Mouse (Mus musculus) neutrophil, adult 5-6 weeks (primary cell): Measurements from ENCODE around the gene Olfr1104. TPM values are rescaled to one million over a fixed set of nuclear protein-coding genes. Genes with fewer than 3 reads are reported as not detected.

Experiments used
- ATAC-seq: fragments of 151-379, 151-347 bp; 2 replicates; pipeline ENCODE4 v1.8.0; 2017; ENCODE audit warnings: mild to moderate bottlenecking, moderate TSS enrichment; ENCODE audit not compliant: insufficient number of reproducible peaks, poor library complexity, low FRiP score, severe bottlenecking; ENCODE audit errors: extremely low read depth
- total RNA-seq: library from RNA; stranded (forward); fragments of 200-1000 nt; gene quantifications from 2 replicates; pipeline ENCODE4 v1.2.3, GENCODE M21; 2017

The Olfr1104 gene
- not detected in 2 replicates for total RNA-seq

DNA sequence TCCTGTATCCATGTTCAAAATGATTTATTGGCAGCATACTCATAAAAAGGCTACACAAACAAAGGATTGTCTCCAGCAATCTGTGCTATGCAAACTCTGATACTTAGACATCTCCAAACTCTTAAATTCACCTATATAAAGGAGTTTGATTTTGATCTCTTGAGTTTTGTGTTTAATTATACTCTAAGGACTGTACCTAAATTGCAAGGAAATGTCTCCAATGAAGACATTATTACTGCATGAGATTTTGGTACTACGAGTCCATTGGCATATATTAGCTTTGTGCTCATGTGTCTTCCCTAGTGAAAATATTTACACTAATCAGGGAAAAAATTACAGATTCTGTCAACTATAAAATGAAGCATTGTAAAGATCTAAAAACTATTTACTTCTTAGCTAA lies at the start of gene Olfr1104:
TSS of gene Olfr1104 (minus strand) at position 101 of the 400 bp plus-strand sequence.
- ATAC-seq, result no peak

DNA sequence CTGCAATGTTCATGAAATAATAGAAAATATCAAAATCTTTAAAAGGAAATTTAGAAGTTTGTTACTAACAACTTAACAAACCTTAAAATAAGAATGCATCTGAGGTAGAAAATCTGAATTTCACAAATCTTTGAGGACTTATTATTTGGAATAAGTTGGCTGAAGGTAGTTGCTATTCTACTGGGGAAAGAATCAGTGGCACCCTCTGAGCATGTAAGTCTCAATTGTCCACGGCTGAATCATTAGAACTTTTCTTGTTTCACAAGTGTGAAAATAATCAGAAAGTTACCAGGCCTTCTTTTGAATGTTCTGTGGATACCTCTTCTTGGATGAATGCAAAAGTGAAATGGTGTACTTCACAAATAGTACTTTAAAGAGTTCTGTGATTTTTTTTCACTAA lies 48.8 kb upstream of the Olfr1104 start, which contains the start of gene Olfr1107:
TSS of gene Olfr1107 (minus strand) at position 101 of the 400 bp plus-strand sequence.
- ATAC-seq, result no peak

DNA sequence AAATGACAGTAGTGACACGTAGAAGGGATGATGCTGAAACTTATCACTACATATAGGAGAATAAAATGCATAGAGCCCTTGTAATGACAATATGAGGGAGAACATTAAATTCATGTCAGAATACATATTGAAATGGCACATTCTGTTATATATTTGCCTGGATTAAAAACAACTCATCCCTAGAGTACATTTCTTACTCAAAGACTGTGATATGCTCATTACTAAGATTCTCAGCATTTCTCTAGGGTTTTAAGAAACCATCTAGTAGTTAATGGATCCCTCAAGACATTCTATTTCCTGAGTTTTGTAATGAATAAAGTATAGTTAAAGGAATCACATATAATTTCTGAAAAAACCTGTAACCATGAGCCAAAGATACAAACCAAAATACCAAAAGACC lies 25.3 kb upstream of the Olfr1104 start, which contains the start of gene Olfr1106:
TSS of gene Olfr1106 (minus strand) at position 101 of the 400 bp plus-strand sequence.
- no peak for ATAC-seq

DNA sequence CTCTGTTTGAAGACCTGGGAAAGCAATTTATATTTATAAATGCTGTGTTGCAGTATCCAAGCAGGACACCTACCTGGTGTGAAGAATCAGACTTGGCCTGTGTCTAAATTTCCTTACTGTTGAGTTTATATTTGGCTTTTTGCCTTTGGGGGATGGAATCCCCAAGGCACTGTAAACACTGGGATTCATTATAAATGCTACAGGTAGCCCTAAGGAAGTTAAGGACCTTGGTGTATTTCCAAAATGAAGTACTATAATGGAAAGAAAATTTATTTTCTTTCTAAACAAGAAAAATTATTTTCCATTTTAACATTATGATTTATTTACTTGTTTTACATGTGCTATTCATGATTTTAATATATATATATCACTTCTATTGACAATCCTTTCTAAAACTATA lies 9.6 kb upstream of the Olfr1104 start, which contains the start of gene Olfr1105:
TSS of gene Olfr1105 (minus strand) at position 101 of the 400 bp plus-strand sequence.
- no peak for ATAC-seq

DNA sequence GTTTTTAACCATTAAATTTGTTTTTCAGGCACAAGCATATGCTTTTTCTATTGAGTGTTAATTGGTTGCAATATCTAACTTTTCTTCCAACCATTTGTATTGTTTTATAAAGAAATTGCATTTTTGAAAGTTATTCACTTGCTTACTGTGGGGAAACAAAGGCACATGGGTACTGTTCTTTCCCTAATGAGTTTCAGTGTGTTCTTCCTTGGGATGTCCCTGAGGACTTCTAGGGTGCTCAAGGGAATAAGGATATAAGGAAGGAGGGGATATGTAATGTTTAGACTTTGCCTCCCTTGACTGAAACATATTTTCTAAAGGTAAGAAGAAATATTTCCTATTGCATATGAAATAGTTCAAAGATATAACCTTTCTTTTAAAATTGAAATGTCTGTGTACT lies 28.8 kb downstream of the Olfr1104 start, which contains the start of gene Olfr1102:
TSS of gene Olfr1102 (plus strand) at position 301 of the 400 bp plus-strand sequence.
- no peak for ATAC-seq

DNA sequence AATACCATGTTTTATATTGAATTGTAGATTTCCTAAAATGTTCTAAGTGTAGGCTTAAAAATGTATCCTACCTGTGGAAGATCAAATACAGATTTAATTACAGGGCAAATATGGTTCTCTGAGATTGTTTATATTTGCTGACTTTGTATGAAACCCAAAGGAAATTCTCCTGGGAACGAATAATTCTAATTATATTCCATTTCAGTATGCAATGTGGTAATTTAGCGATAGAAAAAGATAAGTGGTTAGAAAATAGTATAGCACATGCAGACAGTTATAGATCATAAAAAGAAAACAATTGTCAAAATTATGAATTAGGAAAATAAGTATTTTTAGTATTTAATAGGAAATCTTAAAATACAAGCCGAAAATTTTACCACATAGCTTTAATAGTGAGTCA lies 35.8 kb downstream of the Olfr1104 start, which contains the start of gene Olfr1101:
TSS of gene Olfr1101 (minus strand) at position 101 of the 400 bp plus-strand sequence.
- no peak for ATAC-seq

DNA sequence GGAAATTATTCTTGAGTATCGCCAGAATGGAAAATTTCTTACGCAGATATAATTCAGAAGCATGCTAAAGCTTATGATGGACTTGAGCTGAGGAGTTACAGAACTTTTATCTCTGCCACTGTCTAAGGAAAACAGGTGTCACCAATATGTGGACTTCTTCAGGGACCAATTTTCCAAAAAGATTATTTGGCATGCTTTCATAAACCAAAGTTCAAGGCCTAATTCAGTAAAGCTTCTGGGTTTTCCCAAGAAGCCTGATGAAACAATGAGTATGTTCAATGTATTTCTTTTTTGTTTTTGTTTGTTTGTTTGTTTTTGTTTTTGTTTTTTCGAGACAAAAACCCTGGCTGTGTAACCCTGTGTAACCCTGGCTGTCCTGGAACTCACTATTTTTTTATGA lies 47.0 kb downstream of the Olfr1104 start, which contains the start of gene Olfr1100:
TSS of gene Olfr1100 (minus strand) at position 101 of the 400 bp plus-strand sequence.
- no peak for ATAC-seq

Other genes with a start within 250 kb of the Olfr1104 start
- not detected in 2 replicates for gene Olfr1093, start 244.6 kb downstream of the Olfr1104 start, total RNA-seq
- gene Olfr141, start 217.1 kb downstream of the Olfr1104 start, total RNA-seq, result 0.12 TPM in 1 of 2 replicates, not detected in the other
- gene Olfr1094, start 202.4 kb downstream of the Olfr1104 start, total RNA-seq, result 0.37 TPM in 1 of 2 replicates, not detected in the other
- gene Olfr1095, start 175.4 kb downstream of the Olfr1104 start, total RNA-seq, result not detected in 2 replicates
- not detected in 2 replicates for gene Gm13723, start 152.3 kb downstream of the Olfr1104 start, total RNA-seq
- gene Olfr1097, start 134.9 kb downstream of the Olfr1104 start, total RNA-seq, result not detected in 2 replicates
- not detected in 2 replicates for gene Olfr1098, start 102.5 kb downstream of the Olfr1104 start, total RNA-seq
- gene Olfr1099, start 66.4 kb downstream of the Olfr1104 start, total RNA-seq, result 0.12 TPM in 1 of 2 replicates, not detected in the other
- not detected in 2 replicates for gene Olfr1100, start 47.1 kb downstream of the Olfr1104 start, total RNA-seq
- not detected in 2 replicates for gene Olfr1101, start 35.9 kb downstream of the Olfr1104 start, total RNA-seq
- not detected in 2 replicates for gene Olfr1102, start 28.7 kb downstream of the Olfr1104 start, total RNA-seq
- 0.49 TPM in 1 of 2 replicates, not detected in the other for gene Olfr1105, start 9.5 kb upstream of the Olfr1104 start, total RNA-seq
- not detected in 2 replicates for gene Olfr1106, start 25.2 kb upstream of the Olfr1104 start, total RNA-seq
- gene Olfr1107, start 48.7 kb upstream of the Olfr1104 start, total RNA-seq, result not detected in 2 replicates
- gene Olfr1109, start 68.9 kb upstream of the Olfr1104 start, total RNA-seq, result not detected in 2 replicates
- gene Olfr259, start 87.5 kb upstream of the Olfr1104 start, total RNA-seq, result not detected in 2 replicates
- not detected in 2 replicates for gene Olfr1110, start 113.2 kb upstream of the Olfr1104 start, total RNA-seq
- not detected in 2 replicates for gene Olfr1111, start 125.5 kb upstream of the Olfr1104 start, total RNA-seq
- not detected in 2 replicates for gene Olfr1112, start 160.7 kb upstream of the Olfr1104 start, total RNA-seq
- not detected in 2 replicates for gene Olfr1113, start 181.9 kb upstream of the Olfr1104 start, total RNA-seq
- not detected in 2 replicates for gene Olfr1115, start 220.9 kb upstream of the Olfr1104 start, total RNA-seq
- 0.12 and 0.25 TPM in 2 replicates for gene Olfr1116, start 240.5 kb upstream of the Olfr1104 start, total RNA-seq